Mouse (Mus musculus) cortical plate, adult 2 months (tissue): Measurements from ENCODE around the gene P2ry10b. TPM values are rescaled to one million over a fixed set of nuclear protein-coding genes. Genes with fewer than 3 reads are reported as not detected.

ENCODE experiments used
- H3K27ac ChIP-seq: fragments of 200-500 bp; 2 replicates; pipeline ENCODE4 v1.5.1; 2012; ENCODE audit warnings: low read length, control low read depth, inconsistent platforms; ENCODE audit not compliant: insufficient read depth
- H3K4me1 ChIP-seq: fragments of 200-500 bp; 2 replicates; pipeline ENCODE4 v1.6.1; 2011; ENCODE audit warnings: low read length; ENCODE audit not compliant: control insufficient read depth, insufficient read depth
- H3K4me3 ChIP-seq: fragments of 200-500 bp; 2 replicates; pipeline ENCODE4 v1.5.1; 2011; ENCODE audit warnings: mild to moderate bottlenecking, low read length, control low read depth; ENCODE audit not compliant: insufficient read depth
- CTCF ChIP-seq: fragments of 200-500 bp; IDR thresholded peaks from 2 replicates; pipeline ENCODE4 v1.5.1; 2011; ENCODE audit warnings: mild to moderate bottlenecking, control low read depth, low read length; ENCODE audit not compliant: insufficient read depth; ENCODE audit errors: extremely low read depth
- POLR2A ChIP-seq: fragments of 200-500 bp; IDR thresholded peaks from 2 replicates; pipeline ENCODE4 v1.6.1; 2011; ENCODE audit warnings: mild to moderate bottlenecking, low read length, control low read depth; ENCODE audit not compliant: insufficient read depth; ENCODE audit errors: extremely low read depth
- polyA plus RNA-seq: library from polyadenylated mRNA; depleted of rRNA; stranded (reverse); fragments of >200 nt; gene quantifications from 2 replicates; pipeline ENCODE4 v1.2.3, GENCODE M21; 2012; rRNA removed

P2ry10b gene
- polyA plus RNA-seq, 1 experiment: 0.46 TPM

DNA sequence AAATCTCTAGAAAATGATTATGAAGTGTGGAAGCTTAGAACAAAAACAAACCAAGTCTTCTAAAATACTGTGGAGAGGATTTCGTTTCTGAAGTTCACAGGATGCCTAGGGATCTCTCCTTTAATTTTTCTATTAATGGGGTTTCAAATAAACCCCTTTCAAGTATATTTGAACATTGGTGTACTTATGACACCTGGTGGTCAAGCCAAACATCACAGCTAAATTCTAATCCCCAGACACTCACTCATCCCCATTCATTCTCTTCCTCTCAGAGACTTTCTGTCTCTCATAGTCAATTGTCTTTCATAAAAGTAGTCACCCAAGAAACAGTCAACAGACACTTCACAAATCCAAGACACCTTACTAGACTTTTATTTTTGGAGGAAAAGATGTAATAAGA is 19.6 kb downstream of the P2ry10b start:
- no peak overlapping the region for H3K27ac ChIP-seq
- no peaks in the 10 kb centered on the region for H3K4me1 ChIP-seq
- no peak for TF ChIP-seq CTCF
- no peak for TF ChIP-seq POLR2A
- no peak overlapping the region for H3K4me3 ChIP-seq

DNA sequence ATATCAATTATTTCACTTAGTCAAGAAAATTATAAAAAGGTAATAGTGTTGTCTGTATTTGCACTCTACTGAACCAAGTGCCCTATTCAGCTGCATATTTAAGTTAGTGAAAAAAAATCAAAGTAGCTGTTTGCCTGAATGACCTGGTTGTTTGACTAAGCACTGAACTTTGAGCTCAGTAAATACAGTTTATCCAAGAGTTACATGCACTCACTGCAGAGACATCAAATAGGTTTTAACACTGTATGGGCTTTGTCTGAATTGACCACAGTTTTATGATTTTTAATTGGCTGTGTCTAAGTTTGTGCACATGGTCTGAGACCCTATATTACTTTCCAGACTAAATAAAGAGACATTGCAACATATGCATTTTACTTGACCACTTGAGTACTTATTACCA is 20.4 kb downstream of the P2ry10b start:
- H3K4me1 ChIP-seq: no peaks in the 10 kb centered on the region
- no peak overlapping the region for H3K4me3 ChIP-seq
- H3K27ac ChIP-seq: no peak overlapping the region
- TF ChIP-seq POLR2A: no peak
- no peak for TF ChIP-seq CTCF

DNA sequence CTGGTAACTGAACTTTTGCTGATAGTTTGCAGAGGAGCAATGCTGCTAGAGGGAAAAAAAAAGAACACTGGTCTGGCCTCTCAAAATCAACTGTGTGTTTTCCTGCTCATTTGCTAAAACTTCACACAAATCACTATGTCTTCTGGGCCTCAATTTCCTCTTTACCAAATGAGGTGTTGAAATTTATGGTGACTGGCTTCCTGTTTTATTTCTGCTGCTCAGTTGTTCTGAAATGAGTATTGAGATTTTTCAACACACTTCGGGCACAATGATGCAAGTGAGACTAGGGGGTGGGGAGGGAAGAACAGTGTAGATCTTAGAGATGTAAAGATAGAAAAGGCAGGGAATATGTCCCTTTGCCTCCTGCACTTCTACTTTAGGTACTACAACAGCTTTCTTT is 30.0 kb downstream of the P2ry10b start:
- TF ChIP-seq CTCF (no peak), POLR2A (no peak)
- Histone ChIP-seq H3K27ac (no peak overlapping the region), H3K4me1 (no peaks in the 10 kb centered on the region), H3K4me3 (no peak overlapping the region)

DNA sequence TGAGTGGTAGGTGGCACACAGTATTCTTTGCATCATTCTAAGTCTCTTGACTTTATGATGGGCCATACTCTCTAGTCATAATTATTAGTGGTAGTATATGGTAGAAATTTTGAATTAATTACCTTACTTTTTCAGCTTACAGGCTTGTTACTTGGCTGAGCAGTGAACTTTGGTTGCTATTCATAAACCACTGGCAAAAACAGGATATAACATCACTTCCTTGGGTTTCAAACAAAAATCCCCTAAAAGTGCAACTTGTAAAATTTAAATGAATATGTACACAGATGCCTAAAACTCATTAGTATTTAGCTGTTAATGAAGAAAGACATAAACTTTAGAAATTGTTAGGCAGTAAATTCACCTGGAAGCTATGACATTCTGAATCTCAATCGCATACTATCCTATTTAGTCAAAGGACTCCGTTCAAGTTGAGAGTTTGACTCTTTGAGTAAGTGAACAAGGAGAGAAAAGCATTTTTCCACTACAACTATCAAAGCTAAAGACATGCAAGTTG is 68.9 kb downstream of the P2ry10b start:
- no peak overlapping the region for H3K27ac ChIP-seq
- no peak overlapping the region for H3K4me3 ChIP-seq
- H3K4me1 ChIP-seq: no peaks in the 10 kb centered on the region
- TF ChIP-seq CTCF (no peak), POLR2A (no peak)

Other genes with a start within 250 kb of the P2ry10b start
- 0.87 and 1.0 TPM in 2 replicates for gene Lpar4, start 228.3 kb upstream of the P2ry10b start, polyA plus RNA-seq
- not detected in 2 replicates for gene P2ry10, start 60.4 kb upstream of the P2ry10b start, polyA plus RNA-seq
- gene Gpr174, start 107.0 kb downstream of the P2ry10b start, polyA plus RNA-seq: 0.02 TPM in 1 of 2 replicates, not detected in the other